Mouse (Mus musculus) testis, adult 2 months (tissue): Measurements from ENCODE around the gene Rbp1. TPM values are rescaled to one million over a fixed set of nuclear protein-coding genes. Genes with fewer than 3 reads are reported as not detected.

Source experiments
- H3K27ac ChIP-seq: fragments of 200-500 bp; 2 replicates; pipeline ENCODE4 v1.5.1; 2012; ENCODE audit warnings: low read depth, low read length; ENCODE audit not compliant: control insufficient read depth, insufficient read depth
- H3K27me3 ChIP-seq: fragments of 200-500 bp; 2 replicates; pipeline ENCODE4 v1.6.1; 2012; ENCODE audit warnings: mild to moderate bottlenecking, low read length, moderate library complexity; ENCODE audit not compliant: control insufficient read depth, insufficient read depth
- H3K36me3 ChIP-seq: fragments of 200-500 bp; 2 replicates; pipeline ENCODE4 v1.6.1; 2012; ENCODE audit warnings: mild to moderate bottlenecking, low read length; ENCODE audit not compliant: control insufficient read depth, insufficient read depth
- H3K4me1 ChIP-seq: fragments of 200-500 bp; 2 replicates; pipeline ENCODE4 v1.6.1; 2012; ENCODE audit warnings: low read length; ENCODE audit not compliant: control insufficient read depth, insufficient read depth
- H3K4me3 ChIP-seq: fragments of 200-500 bp; 2 replicates; pipeline ENCODE4 v1.5.1; 2012; ENCODE audit warnings: low read depth, mild to moderate bottlenecking, low read length, moderate library complexity, mixed read lengths; ENCODE audit not compliant: control insufficient read depth
- CTCF ChIP-seq: fragments of 200-500 bp; IDR thresholded peaks from 2 replicates; pipeline ENCODE4 v1.5.1; 2012; ENCODE audit warnings: low read depth, mild to moderate bottlenecking, inconsistent platforms, low read length, moderate library complexity; ENCODE audit not compliant: control insufficient read depth, insufficient read depth, insufficient replicate concordance
- POLR2A ChIP-seq: fragments of 200-500 bp; IDR thresholded peaks from 2 replicates; pipeline ENCODE4 v1.6.1; 2012; ENCODE audit warnings: low read depth, mild to moderate bottlenecking, inconsistent platforms, low read length, moderate library complexity; ENCODE audit not compliant: control insufficient read depth
- polyA plus RNA-seq: library from polyadenylated mRNA; depleted of rRNA; stranded (reverse); fragments of >200 nt; gene quantifications from 2 replicates; pipeline ENCODE4 v1.2.3, GENCODE M21; 2012

The Rbp1 gene
- polyA plus RNA-seq, 1 experiment: 3.2 TPM

GRCm38 (mm10) chr9:98480172-98480749 lies 57.5 kb downstream of the Rbp1 start:
- Histone ChIP-seq H3K4me1 (no peaks in the 10 kb centered on the region), H3K36me3 (no peaks in the 10 kb centered on the region), H3K27ac (no peak overlapping the region), H3K4me3 (no peak overlapping the region), H3K27me3 (no peaks in the 10 kb centered on the region)
- TF ChIP-seq POLR2A (no peak), CTCF (no peak)

- Histone ChIP-seq H3K4me1 (no peaks in the 10 kb centered on the region), H3K4me3 (no peak overlapping the region), H3K36me3 (no peaks in the 10 kb centered on the region), H3K27ac (no peak overlapping the region), H3K27me3 (no peaks in the 10 kb centered on the region)
- no peak for TF ChIP-seq CTCF
- TF ChIP-seq POLR2A: no peak
These were observed 59.5 kb downstream of the Rbp1 start for GRCm38 (mm10) chr9:98482256-98482655.

- no peak overlapping the region for H3K4me3 ChIP-seq
- no peaks in the 10 kb centered on the region for H3K36me3 ChIP-seq
- H3K27ac ChIP-seq: no peak overlapping the region
- TF ChIP-seq CTCF (no peak), POLR2A (no peak)
- no peaks in the 10 kb centered on the region for H3K4me1 ChIP-seq
- H3K27me3 ChIP-seq: no peaks in the 10 kb centered on the region
These were observed 62.3 kb downstream of the Rbp1 start for GRCm38 (mm10) chr9:98485020-98485419.

GRCm38 (mm10) chr9:98485815-98486214 lies 63.1 kb downstream of the Rbp1 start, which contains the start of gene Rbp2:
TSS of gene Rbp2 (plus strand) at chr9:98486115.
- no peaks in the 10 kb centered on the region for H3K4me1 ChIP-seq
- H3K27ac ChIP-seq: no peak within 1 kb of the TSS; the same call in 1 of the 2 replicates
- H3K27me3 ChIP-seq: no peaks in the 10 kb centered on the region
- H3K4me3 ChIP-seq: no peak within 1 kb of the TSS
- no peak for TF ChIP-seq CTCF
- no peak for TF ChIP-seq POLR2A
- H3K36me3 ChIP-seq: no peaks in the 10 kb centered on the region

GRCm38 (mm10) chr9:98487273-98487672 lies 64.5 kb downstream of the Rbp1 start:
- H3K36me3 ChIP-seq: no peaks in the 10 kb centered on the region
- no peak overlapping the region for H3K4me3 ChIP-seq
- H3K4me1 ChIP-seq: no peaks in the 10 kb centered on the region
- no peak overlapping the region for H3K27ac ChIP-seq
- H3K27me3 ChIP-seq: no peaks in the 10 kb centered on the region
- TF ChIP-seq POLR2A (no peak), CTCF (no peak)

- Histone ChIP-seq H3K4me1 (no peaks in the 10 kb centered on the region), H3K36me3 (no peaks in the 10 kb centered on the region), H3K4me3 (no peak overlapping the region), H3K27me3 (no peaks in the 10 kb centered on the region), H3K27ac (no peak overlapping the region)
- no peak for TF ChIP-seq CTCF
- no peak for TF ChIP-seq POLR2A
These were observed 66.8 kb downstream of the Rbp1 start for GRCm38 (mm10) chr9:98489532-98489931.

- Histone ChIP-seq H3K4me3 (no peak overlapping the region), H3K27me3 (no peaks in the 10 kb centered on the region), H3K4me1 (no peaks in the 10 kb centered on the region), H3K27ac (no peak overlapping the region), H3K36me3 (no peaks in the 10 kb centered on the region)
- TF ChIP-seq POLR2A (no peak), CTCF (no peak)
These were observed 67.4 kb downstream of the Rbp1 start for GRCm38 (mm10) chr9:98490128-98490527.

- no peak for TF ChIP-seq POLR2A
- TF ChIP-seq CTCF: no peak
- Histone ChIP-seq H3K4me3 (no peak overlapping the region), H3K36me3 (no peaks in the 10 kb centered on the region), H3K27ac (no peak overlapping the region), H3K4me1 (no peaks in the 10 kb centered on the region), H3K27me3 (no peaks in the 10 kb centered on the region)
These were observed 68.3 kb downstream of the Rbp1 start for GRCm38 (mm10) chr9:98491071-98491470.

GRCm38 (mm10) chr9:98492212-98492611 lies 69.5 kb downstream of the Rbp1 start:
- TF ChIP-seq POLR2A: no peak
- TF ChIP-seq CTCF: no peak
- H3K27ac ChIP-seq: no peak overlapping the region
- H3K27me3 ChIP-seq: no peaks in the 10 kb centered on the region
- H3K4me1 ChIP-seq: no peaks in the 10 kb centered on the region
- no peak overlapping the region for H3K4me3 ChIP-seq
- no peaks in the 10 kb centered on the region for H3K36me3 ChIP-seq
